Mouse (Mus musculus) heart, embryonic 12.5 days (tissue): ENCODE measurements around the gene Lrtm2. TPM values are rescaled to one million over a fixed set of nuclear protein-coding genes. Genes with fewer than 3 reads are reported as not detected.

Source experiments
- ATAC-seq: fragments of 200-750 bp; cut with Nextera tagmentation; 2 replicates; pipeline ENCODE4 v1.8.0; 2017; ENCODE audit warnings: moderate TSS enrichment, moderate library complexity; ENCODE audit not compliant: insufficient number of reproducible peaks, low FRiP score
- H3K27ac ChIP-seq: fragments of 300-500 bp; sonication (generic); 2 replicates; pipeline ENCODE4 v1.5.1; 2016; ENCODE audit warnings: mild to moderate bottlenecking, moderate library complexity; ENCODE audit not compliant: poor library complexity, severe bottlenecking
- H3K27me3 ChIP-seq: fragments of 300-500 bp; sonication (generic); replicated peaks from 2 replicates; pipeline ENCODE4 v1.6.1; 2016; ENCODE audit warnings: mild to moderate bottlenecking, moderate library complexity
- H3K36me3 ChIP-seq: fragments of 300-500 bp; sonication (generic); 2 replicates; pipeline ENCODE4 v1.6.1; 2016; ENCODE audit warnings: mild to moderate bottlenecking, moderate library complexity
- H3K4me1 ChIP-seq: fragments of 300-500 bp; sonication (generic); replicated peaks from 2 replicates; pipeline ENCODE4 v1.6.1; 2016; ENCODE audit warnings: mild to moderate bottlenecking
- H3K4me2 ChIP-seq: fragments of 300-500 bp; sonication (generic); 2 replicates; pipeline ENCODE4 v1.6.1; 2016; ENCODE audit warnings: mild to moderate bottlenecking, moderate library complexity
- H3K4me3 ChIP-seq: fragments of 300-500 bp; sonication (generic); 2 replicates; pipeline ENCODE4 v1.5.1; 2016; ENCODE audit warnings: mild to moderate bottlenecking
- H3K9ac ChIP-seq: fragments of 300-500 bp; sonication (generic); 2 replicates; pipeline ENCODE4 v1.6.1; 2016; ENCODE audit warnings: mild to moderate bottlenecking, moderate library complexity
- H3K9me3 ChIP-seq: fragments of 300-500 bp; sonication (generic); replicated peaks from 2 replicates; pipeline ENCODE4 v1.6.1; 2016; ENCODE audit warnings: mild to moderate bottlenecking, moderate library complexity
- WGBS: fragments of 180-500 bp; shearing (Covaris S2); methylation state at CpG from one replicate; pipeline ENCODE4 v1.1.7; 2016; 5-methylcytosine and 5-hydroxymethylcytosine counted together
- polyA plus RNA-seq: library from polyadenylated mRNA; unstranded; fragments of >200 nt; fragmentation: Nextera tagmentation; extraction: Ambion mirVana; gene quantifications from 2 replicates; pipeline ENCODE4 v1.2.1, GENCODE M21; 2016

Lrtm2 gene
- polyA plus RNA-seq, 1 experiment from 2014 or later, result 0.15 TPM

- no peak overlapping the region for H3K9ac ChIP-seq
- H3K27ac ChIP-seq, result no peak overlapping the region
- no peak overlapping the region for H3K4me2 ChIP-seq
- no peaks in the 10 kb centered on the region for H3K36me3 ChIP-seq
- H3K9me3 ChIP-seq, result no peaks in the 10 kb centered on the region
- peaks cover 5% of the 10 kb centered on the region; the same call in 1 of the 2 replicates for H3K4me1 ChIP-seq
- H3K4me3 ChIP-seq, result no peak overlapping the region
- peaks cover 38% of the 10 kb centered on the region for H3K27me3 ChIP-seq
- ATAC-seq, result no peak
- WGBS, result 49% methylated on average over 7 of the region's 7 CpGs
Observed at GRCm38 (mm10) chr6:119336124-119336523, 5.6 kb upstream of the Lrtm2 start.

- H3K4me2 ChIP-seq, result no peak overlapping the region
- no peak overlapping the region for H3K4me3 ChIP-seq
- H3K27me3 ChIP-seq, result peaks cover 61% of the 10 kb centered on the region
- no peak for ATAC-seq
- no peaks in the 10 kb centered on the region for H3K9me3 ChIP-seq
- H3K9ac ChIP-seq, result no peak overlapping the region
- no peaks in the 10 kb centered on the region for H3K36me3 ChIP-seq
- H3K4me1 ChIP-seq, result peaks cover 28% of the 10 kb centered on the region
- no peak overlapping the region for H3K27ac ChIP-seq
- WGBS, result 18% methylated on average over 3 of the region's 3 CpGs
Observed at GRCm38 (mm10) chr6:119333831-119334230, 3.3 kb upstream of the Lrtm2 start.

- WGBS, result 8% methylated on average over 3 of the region's 3 CpGs
- Histone ChIP-seq H3K27ac (no peak overlapping the region), H3K27me3 (peaks cover 67% of the 10 kb centered on the region)
Observed at GRCm38 (mm10) chr6:119333202-119333601, 2.6 kb upstream of the Lrtm2 start.

GRCm38 (mm10) chr6:119332111-119332510, 1.5 kb upstream of the Lrtm2 start:
- H3K4me2 ChIP-seq, result no peak overlapping the region
- no peaks in the 10 kb centered on the region for H3K36me3 ChIP-seq
- peaks cover 33% of the 10 kb centered on the region for H3K4me1 ChIP-seq
- H3K9ac ChIP-seq, result no peak overlapping the region
- no peak for ATAC-seq
- WGBS, result 6% methylated on average over 1 of the region's 1 CpGs
- no peaks in the 10 kb centered on the region for H3K9me3 ChIP-seq
- peaks cover 78% of the 10 kb centered on the region for H3K27me3 ChIP-seq
- H3K4me3 ChIP-seq, result no peak overlapping the region
- no peak overlapping the region for H3K27ac ChIP-seq

More at GRCm38 (mm10) chr6:119333202-119333601, 2.6 kb upstream of the Lrtm2 start:
- Histone ChIP-seq H3K9me3 (no peaks in the 10 kb centered on the region), H3K36me3 (no peaks in the 10 kb centered on the region), H3K4me3 (no peak overlapping the region), H3K4me1 (peaks cover 33% of the 10 kb centered on the region), H3K4me2 (no peak overlapping the region), H3K9ac (no peak overlapping the region)
- no peak for ATAC-seq

- no peak overlapping the region for H3K27ac ChIP-seq
- H3K4me1 ChIP-seq, result peaks cover 28% of the 10 kb centered on the region
- H3K9me3 ChIP-seq, result no peaks in the 10 kb centered on the region
- no peak for ATAC-seq
- H3K36me3 ChIP-seq, result no peaks in the 10 kb centered on the region
- H3K27me3 ChIP-seq, result peaks cover 96% of the 10 kb centered on the region
- no peak overlapping the region for H3K9ac ChIP-seq
- 12% methylated on average over 6 of the region's 6 CpGs for WGBS
- H3K4me3 ChIP-seq, result 0 out of 2 replicates have a peak overlapping the region, but pooled peaks have one; percentile 46
- H3K4me2 ChIP-seq, result peak overlapping the region; percentile 70
Observed at GRCm38 (mm10) chr6:119329936-119330335, 630 bp downstream of the Lrtm2 start.

GRCm38 (mm10) chr6:119329215-119329714, 1.3 kb downstream of the Lrtm2 start:
- Histone ChIP-seq H3K9me3 (no peaks in the 10 kb centered on the region), H3K27ac (no peak overlapping the region), H3K27me3 (peaks cover 96% of the 10 kb centered on the region), H3K36me3 (no peaks in the 10 kb centered on the region), H3K9ac (no peak overlapping the region), H3K4me3 (no peak overlapping the region), H3K4me1 (peaks cover 28% of the 10 kb centered on the region), H3K4me2 (peak overlapping the region; percentile 32)
- no peak; the same call in 1 of the 2 replicates for ATAC-seq
- 4% methylated on average over 8 of the region's 8 CpGs for WGBS

GRCm38 (mm10) chr6:119328521-119329115, 1.9 kb downstream of the Lrtm2 start:
- H3K4me1 ChIP-seq, result peaks cover 28% of the 10 kb centered on the region
- ATAC-seq, result no peak
- peak overlapping the region; percentile 32 for H3K4me2 ChIP-seq

GRCm38 (mm10) chr6:119326541-119326940, 4.0 kb downstream of the Lrtm2 start:
- Histone ChIP-seq H3K9me3 (no peaks in the 10 kb centered on the region), H3K4me3 (no peak overlapping the region), H3K27me3 (peaks cover 98% of the 10 kb centered on the region), H3K27ac (no peak overlapping the region), H3K4me2 (no peak overlapping the region), H3K4me1 (peaks cover 28% of the 10 kb centered on the region), H3K36me3 (no peaks in the 10 kb centered on the region), H3K9ac (no peak overlapping the region)
- ATAC-seq, result no peak
- 9% methylated on average over 7 of the region's 7 CpGs for WGBS

More at GRCm38 (mm10) chr6:119328521-119329115, 1.9 kb downstream of the Lrtm2 start:
- 3% methylated on average over 10 of the region's 11 CpGs for WGBS
- Histone ChIP-seq H3K27me3 (peaks cover 97% of the 10 kb centered on the region), H3K4me3 (no peak overlapping the region), H3K9ac (no peak overlapping the region), H3K27ac (no peak overlapping the region), H3K36me3 (no peaks in the 10 kb centered on the region), H3K9me3 (no peaks in the 10 kb centered on the region)

GRCm38 (mm10) chr6:119325978-119326377, 4.6 kb downstream of the Lrtm2 start:
- Histone ChIP-seq H3K4me2 (no peak overlapping the region), H3K9me3 (no peaks in the 10 kb centered on the region), H3K4me3 (no peak overlapping the region), H3K27me3 (peaks cover 97% of the 10 kb centered on the region), H3K27ac (no peak overlapping the region), H3K9ac (no peak overlapping the region), H3K36me3 (no peaks in the 10 kb centered on the region), H3K4me1 (peaks cover 27% of the 10 kb centered on the region)
- WGBS, result 65% methylated on average over 6 of the region's 6 CpGs
- peak; percentile 27; the same call in 1 of the 2 replicates for ATAC-seq

- Histone ChIP-seq H3K36me3 (no peaks in the 10 kb centered on the region), H3K27ac (no peak overlapping the region), H3K27me3 (peaks cover 94% of the 10 kb centered on the region), H3K4me2 (no peak overlapping the region), H3K4me1 (peaks cover 15% of the 10 kb centered on the region), H3K9ac (no peak overlapping the region), H3K9me3 (no peaks in the 10 kb centered on the region), H3K4me3 (no peak overlapping the region)
- no peak for ATAC-seq
- 57% methylated on average over 10 of the region's 10 CpGs for WGBS
Observed at GRCm38 (mm10) chr6:119324776-119325175, 5.8 kb downstream of the Lrtm2 start.

GRCm38 (mm10) chr6:119321752-119322151, 8.8 kb downstream of the Lrtm2 start:
- Histone ChIP-seq H3K27ac (no peak overlapping the region), H3K9ac (no peak overlapping the region), H3K4me1 (no peaks in the 10 kb centered on the region; the same call in 1 of the 2 replicates), H3K4me3 (no peak overlapping the region), H3K9me3 (peaks cover 6% of the 10 kb centered on the region; the same call in 1 of the 2 replicates), H3K27me3 (peaks cover 70% of the 10 kb centered on the region), H3K4me2 (no peak overlapping the region), H3K36me3 (no peaks in the 10 kb centered on the region)
- ATAC-seq, result no peak
- WGBS, result 69% methylated on average over 7 of the region's 7 CpGs
